Mouse (Mus musculus) hindbrain, embryonic 15.5 days (tissue): ENCODE data around the gene 1700012B09Rik. TPM values are rescaled to one million over a fixed set of nuclear protein-coding genes. Genes with fewer than 3 reads are reported as not detected.

ENCODE experiments used
- ATAC-seq: fragments of 200-750 bp; cut with Nextera tagmentation; 2 replicates; pipeline ENCODE4 v1.8.0; 2017; ENCODE audit warnings: low read depth, moderate number of reproducible peaks, moderate TSS enrichment; ENCODE audit not compliant: low FRiP score
- H3K27ac ChIP-seq: fragments of 300-500 bp; sonication (generic); replicated peaks from 2 replicates; pipeline ENCODE4 v1.5.1; 2015; ENCODE audit warnings: mild to moderate bottlenecking, inconsistent platforms
- H3K27me3 ChIP-seq: fragments of 300-500 bp; sonication (generic); 2 replicates; pipeline ENCODE4 v1.6.1; 2015; ENCODE audit warnings: control low read depth, inconsistent platforms
- H3K36me3 ChIP-seq: fragments of 300-500 bp; sonication (generic); 2 replicates; pipeline ENCODE4 v1.6.1; 2015; ENCODE audit warnings: control low read depth, inconsistent platforms
- H3K4me1 ChIP-seq: fragments of 300-500 bp; sonication (generic); replicated peaks from 2 replicates; pipeline ENCODE4 v1.6.1; 2015; ENCODE audit warnings: control low read depth, inconsistent platforms
- H3K4me2 ChIP-seq: fragments of 300-500 bp; sonication (generic); 2 replicates; pipeline ENCODE4 v1.6.1; 2015; ENCODE audit warnings: moderate library complexity, mild to moderate bottlenecking, inconsistent platforms
- H3K4me3 ChIP-seq: fragments of 300-500 bp; sonication (generic); 2 replicates; pipeline ENCODE4 v1.5.1; 2015; ENCODE audit warnings: mild to moderate bottlenecking, inconsistent platforms
- H3K9ac ChIP-seq: fragments of 300-500 bp; sonication (generic); 2 replicates; pipeline ENCODE4 v1.6.1; 2015; ENCODE audit warnings: inconsistent platforms
- H3K9me3 ChIP-seq: fragments of 300-500 bp; sonication (generic); 2 replicates; pipeline ENCODE4 v1.6.1; 2016; ENCODE audit warnings: control low read depth, inconsistent platforms
- WGBS: fragments of 180-500 bp; shearing (Covaris S2); methylation state at CpG from one replicate; pipeline ENCODE4 v1.1.7; 2015; 5-methylcytosine and 5-hydroxymethylcytosine counted together
- polyA plus RNA-seq: library from polyadenylated mRNA; unstranded; fragments of >200 nt; fragmentation: Nextera tagmentation; extraction: Ambion mirVana; gene quantifications from 2 replicates; pipeline ENCODE4 v1.2.1, GENCODE M21; 2015

1700012B09Rik gene
- polyA plus RNA-seq = 2.7 and 4.2 TPM in 2 replicates

GRCm38 (mm10) chr9:14770803-14771471 is at the start of gene 1700012B09Rik:
TSS of gene 1700012B09Rik (minus strand) at chr9:14771030.
- Histone ChIP-seq H3K27me3 (no peaks in the 10 kb centered on the region), H3K4me2 (peak within 1 kb of the TSS; percentile 42), H3K4me3 (no peak within 1 kb of the TSS), H3K27ac (no peak within 1 kb of the TSS), H3K4me1 (peaks cover 7% of the 10 kb centered on the region), H3K36me3 (no peaks in the 10 kb centered on the region), H3K9me3 (no peaks in the 10 kb centered on the region), H3K9ac (no peak within 1 kb of the TSS)
- WGBS = 16% methylated on average over 23 of the region's 23 CpGs
- ATAC-seq = peak; percentile 73

DNA sequence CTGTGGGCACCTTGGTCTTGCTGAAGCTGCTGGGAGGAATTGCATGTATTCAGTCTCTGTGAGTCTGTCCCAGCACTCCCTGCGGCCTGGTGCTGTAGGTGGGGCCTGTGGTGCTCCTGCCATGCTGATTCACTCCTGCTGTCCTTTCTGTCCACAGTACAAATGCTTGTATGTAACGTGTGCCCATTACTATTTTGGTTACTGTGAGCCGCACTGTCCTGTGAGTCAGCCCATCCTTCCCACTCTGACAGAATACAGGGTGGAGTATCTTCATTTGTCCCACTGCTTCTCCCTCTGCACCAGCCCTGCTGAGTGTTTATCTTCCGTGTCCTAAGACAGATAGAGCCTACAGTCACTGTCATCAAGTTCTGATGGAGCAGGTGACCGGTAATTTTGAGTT is 39.3 kb upstream of the 1700012B09Rik start:
- H3K4me2 ChIP-seq = no peak overlapping the region
- H3K27ac ChIP-seq = no peak overlapping the region
- 96% methylated on average over 5 of the region's 5 CpGs for WGBS
- no peak overlapping the region for H3K9ac ChIP-seq
- ATAC-seq = no peak
- no peaks in the 10 kb centered on the region for H3K4me1 ChIP-seq
- peaks cover 26% of the 10 kb centered on the region for H3K36me3 ChIP-seq
- no peaks in the 10 kb centered on the region for H3K9me3 ChIP-seq
- H3K27me3 ChIP-seq = no peaks in the 10 kb centered on the region
- no peak overlapping the region for H3K4me3 ChIP-seq

DNA sequence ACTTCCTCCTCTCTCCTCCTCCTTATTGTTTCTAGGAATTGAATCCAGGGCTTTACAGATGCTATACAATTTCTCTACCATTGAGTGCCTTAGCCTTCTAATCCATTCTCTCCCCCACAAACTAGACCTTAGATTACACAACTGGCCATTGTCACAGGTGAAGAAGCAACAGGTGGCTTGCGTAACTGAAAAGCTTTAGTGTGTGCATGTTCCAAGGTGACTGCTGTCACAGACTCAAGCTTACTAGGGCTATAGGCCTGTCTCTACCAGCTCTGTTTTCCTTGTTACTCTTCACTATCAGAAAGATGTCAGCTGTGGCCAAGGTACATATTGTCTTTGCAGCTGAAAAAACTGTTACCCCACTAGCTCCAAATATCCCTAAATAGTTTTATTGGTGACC is 36.0 kb upstream of the 1700012B09Rik start:
- Histone ChIP-seq H3K4me3 (no peak overlapping the region), H3K27me3 (no peaks in the 10 kb centered on the region), H3K36me3 (peaks cover 30% of the 10 kb centered on the region), H3K9ac (no peak overlapping the region), H3K27ac (no peak overlapping the region), H3K4me1 (no peaks in the 10 kb centered on the region), H3K4me2 (no peak overlapping the region), H3K9me3 (no peaks in the 10 kb centered on the region)
- WGBS = 97% methylated on average over 1 of the region's 1 CpGs
- no peak for ATAC-seq

GRCm38 (mm10) chr9:14805714-14806113 is 34.9 kb upstream of the 1700012B09Rik start:
- no peaks in the 10 kb centered on the region for H3K4me1 ChIP-seq
- no peaks in the 10 kb centered on the region for H3K9me3 ChIP-seq
- no peak overlapping the region for H3K9ac ChIP-seq
- no peaks in the 10 kb centered on the region for H3K27me3 ChIP-seq
- peaks cover 25% of the 10 kb centered on the region for H3K36me3 ChIP-seq
- no peak overlapping the region for H3K4me3 ChIP-seq
- no peak for ATAC-seq
- no peak overlapping the region for H3K27ac ChIP-seq
- no peak overlapping the region for H3K4me2 ChIP-seq
- WGBS = 94% methylated on average over 2 of the region's 2 CpGs

DNA sequence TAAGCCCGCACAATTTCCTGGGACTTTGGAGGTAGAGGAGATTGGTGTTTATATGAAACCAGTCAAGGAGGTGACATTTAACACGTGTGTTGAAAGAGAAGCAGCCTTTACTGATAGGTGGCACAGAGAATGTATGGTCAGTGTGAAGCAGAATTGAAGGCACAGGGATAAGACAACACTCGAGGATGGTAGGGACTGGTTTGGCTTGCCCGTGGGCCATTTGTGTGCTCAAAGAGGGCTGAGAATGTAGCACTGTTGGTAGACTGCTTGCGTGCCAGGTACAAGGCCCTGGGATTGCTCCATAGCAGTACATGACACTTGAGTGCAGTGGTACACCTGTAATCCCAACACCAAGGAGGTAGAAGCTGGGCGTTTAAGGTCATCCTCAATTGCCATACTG is 16.5 kb upstream of the 1700012B09Rik start:
- Histone ChIP-seq H3K36me3 (peaks cover 42% of the 10 kb centered on the region), H3K4me3 (no peak overlapping the region), H3K9me3 (no peaks in the 10 kb centered on the region), H3K4me2 (no peak overlapping the region), H3K9ac (no peak overlapping the region), H3K4me1 (peaks cover 11% of the 10 kb centered on the region), H3K27ac (no peak overlapping the region), H3K27me3 (no peaks in the 10 kb centered on the region)
- 93% methylated on average over 6 of the region's 6 CpGs for WGBS
- no peak for ATAC-seq

DNA sequence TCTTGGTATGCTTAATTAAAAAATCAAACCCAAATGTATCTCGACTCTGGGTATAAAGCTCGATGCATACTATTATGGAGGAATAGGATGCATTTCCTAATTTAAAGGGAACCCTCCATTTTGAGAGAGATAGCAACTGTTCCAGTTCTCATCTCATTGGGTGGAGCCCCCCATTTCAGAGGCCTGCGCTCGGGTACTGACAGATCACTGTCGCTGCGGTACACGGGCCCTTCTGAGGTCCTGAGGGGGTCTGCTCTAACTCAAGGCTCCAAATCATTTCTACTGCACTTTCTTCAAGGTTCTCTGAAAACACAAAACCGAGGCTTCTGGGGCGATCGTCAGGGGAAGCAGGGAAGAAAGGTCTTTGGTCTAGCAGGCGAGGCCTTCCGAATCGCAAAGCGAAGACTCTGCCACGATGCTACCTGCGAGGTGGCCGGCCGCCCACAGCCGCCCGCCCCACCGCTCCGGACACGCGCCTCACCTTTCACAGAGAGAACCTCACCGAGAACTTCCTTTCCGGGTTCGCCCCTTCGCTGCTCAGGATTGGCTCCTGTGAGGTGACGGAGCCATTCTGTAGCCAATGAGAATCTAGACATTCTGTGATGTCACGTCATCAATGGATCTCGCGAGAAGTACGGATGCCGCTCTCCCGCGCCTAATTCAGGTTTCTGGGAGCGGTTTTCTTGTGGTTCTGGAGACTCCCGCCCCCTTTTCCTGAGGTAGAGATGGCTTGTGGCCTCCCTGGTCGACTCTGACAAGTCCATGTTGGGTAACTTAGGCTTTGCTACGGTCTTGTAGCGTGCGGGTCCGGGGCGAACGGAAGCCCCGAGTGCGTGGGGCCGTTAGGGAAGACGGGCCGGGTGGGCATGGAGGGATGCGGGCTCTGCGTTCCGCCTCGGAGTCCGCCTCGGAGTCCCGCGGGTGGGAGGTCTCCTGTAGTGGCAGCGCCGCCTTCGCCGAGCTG is 13.5 kb upstream of the 1700012B09Rik start, which contains the start of the genes Mre11a and Ankrd49:
Mre11a (plus strand) TSS at position 616 of the 964 bp plus-strand sequence.
Ankrd49 (minus strand) TSS at position 818 of the 964 bp plus-strand sequence.
- peak; percentile 100 for ATAC-seq
- peaks cover 37% of the 10 kb centered on the region for H3K36me3 ChIP-seq
- peak within 1 kb of the TSS; percentile 90 for H3K4me2 ChIP-seq
- peak within 1 kb of the TSS; percentile 97 for H3K27ac ChIP-seq
- H3K4me1 ChIP-seq = peaks cover 11% of the 10 kb centered on the region
- no peaks in the 10 kb centered on the region for H3K27me3 ChIP-seq
- H3K9ac ChIP-seq = peak within 1 kb of the TSS; percentile 84
- H3K4me3 ChIP-seq = peak within 1 kb of the TSS; percentile 76
- under 1% methylated on average over 62 of the region's 62 CpGs for WGBS
- H3K9me3 ChIP-seq = no peaks in the 10 kb centered on the region

- WGBS = 39% methylated on average over 13 of the region's 13 CpGs
- Histone ChIP-seq H3K27me3 (no peaks in the 10 kb centered on the region), H3K4me2 (no peak overlapping the region), H3K4me1 (no peaks in the 10 kb centered on the region), H3K9ac (no peak overlapping the region), H3K4me3 (no peak overlapping the region), H3K27ac (no peak overlapping the region), H3K36me3 (peaks cover 20% of the 10 kb centered on the region), H3K9me3 (no peaks in the 10 kb centered on the region)
- ATAC-seq = no peak
Observed at GRCm38 (mm10) chr9:14778341-14778740, 7.5 kb upstream of the 1700012B09Rik start.

DNA sequence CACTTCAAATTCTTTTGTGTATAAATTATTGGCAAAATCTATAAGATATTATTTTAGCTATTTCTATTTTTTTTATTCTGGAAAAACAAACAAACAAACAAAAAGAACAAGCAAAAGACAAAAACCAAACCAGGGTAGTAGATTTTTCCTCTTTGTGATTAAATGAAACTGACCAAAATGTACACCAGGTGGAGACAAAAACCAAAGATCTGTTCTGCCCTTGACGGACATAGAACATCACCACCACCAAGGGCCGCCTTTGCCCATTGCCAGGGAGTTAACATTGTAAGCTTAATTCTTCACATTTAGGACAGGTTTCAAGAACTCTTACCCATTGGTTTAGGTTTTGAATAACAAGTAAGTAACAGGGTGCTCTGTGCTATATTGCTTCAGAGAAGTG is 3.0 kb upstream of the 1700012B09Rik start:
- no peak overlapping the region for H3K9ac ChIP-seq
- peaks cover 7% of the 10 kb centered on the region for H3K4me1 ChIP-seq

DNA sequence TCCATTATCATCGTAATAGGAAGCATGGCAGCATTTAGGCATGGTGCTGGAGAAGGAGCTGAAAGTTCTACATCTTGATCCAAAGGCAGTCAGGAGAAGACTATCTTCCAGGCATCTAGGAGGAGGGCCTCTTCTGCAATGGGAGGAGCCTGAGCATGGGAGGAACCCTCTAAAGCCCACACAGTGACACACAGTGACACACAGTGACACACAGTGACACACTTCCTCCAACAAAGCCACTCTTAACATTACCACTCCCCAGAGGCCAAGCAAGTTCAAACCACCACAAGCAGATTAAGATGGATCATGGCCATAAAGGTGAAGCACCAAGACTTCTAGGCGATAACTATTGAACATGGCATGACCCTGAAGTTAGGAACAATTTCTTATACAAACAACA is 1.2 kb upstream of the 1700012B09Rik start:
- Histone ChIP-seq H3K9ac (no peak overlapping the region), H3K9me3 (no peaks in the 10 kb centered on the region), H3K4me3 (no peak overlapping the region), H3K27ac (no peak overlapping the region), H3K27me3 (no peaks in the 10 kb centered on the region), H3K4me2 (no peak overlapping the region), H3K36me3 (no peaks in the 10 kb centered on the region), H3K4me1 (peaks cover 7% of the 10 kb centered on the region)
- no peak for ATAC-seq
- 84% methylated on average over 2 of the region's 2 CpGs for WGBS

More for the DNA sequence above, 3.0 kb upstream of the 1700012B09Rik start:
- H3K9me3 ChIP-seq = no peaks in the 10 kb centered on the region
- WGBS = 51% methylated on average over 2 of the region's 2 CpGs
- no peaks in the 10 kb centered on the region for H3K27me3 ChIP-seq
- no peak overlapping the region for H3K4me3 ChIP-seq
- H3K27ac ChIP-seq = no peak overlapping the region
- no peaks in the 10 kb centered on the region for H3K36me3 ChIP-seq
- H3K4me2 ChIP-seq = no peak overlapping the region
- no peak for ATAC-seq

DNA sequence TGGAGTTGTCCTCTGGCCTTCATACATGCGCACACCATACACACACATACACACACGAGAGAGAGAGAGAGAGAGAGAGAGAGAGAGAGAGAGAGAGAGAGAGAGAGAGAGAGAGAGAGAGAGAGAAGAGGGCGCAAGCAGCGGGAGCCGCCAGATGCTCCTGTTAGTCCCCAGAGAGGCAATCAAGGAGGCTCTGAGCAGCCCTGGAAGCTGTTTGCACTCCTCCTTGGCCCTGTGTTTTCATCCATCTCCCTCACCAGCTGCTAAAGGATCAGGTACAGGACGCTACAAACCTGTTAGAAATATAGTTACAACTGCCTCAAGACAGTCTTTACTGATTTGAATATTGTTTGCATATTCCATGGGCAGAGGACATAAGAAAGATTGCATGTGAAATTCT is 1.0 kb downstream of the 1700012B09Rik start:
- Histone ChIP-seq H3K4me2 (no peak overlapping the region), H3K27ac (no peak overlapping the region), H3K4me1 (peaks cover 7% of the 10 kb centered on the region), H3K9ac (no peak overlapping the region), H3K36me3 (no peaks in the 10 kb centered on the region), H3K27me3 (no peaks in the 10 kb centered on the region), H3K9me3 (no peaks in the 10 kb centered on the region), H3K4me3 (no peak overlapping the region)
- 36% methylated on average over 5 of the region's 6 CpGs for WGBS
- no peak for ATAC-seq

- peak; percentile 51; the same call in 1 of the 2 replicates for ATAC-seq
Observed at GRCm38 (mm10) chr9:14764765-14765164, 6.1 kb downstream of the 1700012B09Rik start.

DNA sequence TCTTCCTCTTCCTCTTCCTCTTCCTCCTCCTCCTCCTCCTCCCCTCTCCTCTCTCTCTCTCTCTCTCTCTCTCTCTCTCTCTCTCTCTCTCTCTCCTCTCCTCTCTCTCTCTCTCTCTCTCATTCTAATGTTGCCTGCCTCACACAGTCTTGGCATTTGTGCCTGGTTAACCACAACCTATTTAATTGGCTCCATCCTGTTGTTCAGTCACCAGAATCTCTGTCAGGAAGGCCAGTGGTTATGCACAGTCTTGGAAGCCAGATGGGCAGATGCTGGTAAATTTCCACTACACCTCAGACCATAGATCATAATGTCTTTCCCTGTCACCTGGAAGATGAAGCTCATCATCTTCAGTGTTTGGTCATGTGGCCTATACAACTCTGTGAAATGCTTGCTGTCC is 11.6 kb downstream of the 1700012B09Rik start:
- Histone ChIP-seq H3K27ac (no peak overlapping the region), H3K4me2 (no peak overlapping the region), H3K9ac (no peak overlapping the region), H3K4me1 (no peaks in the 10 kb centered on the region), H3K36me3 (no peaks in the 10 kb centered on the region), H3K27me3 (no peaks in the 10 kb centered on the region), H3K9me3 (no peaks in the 10 kb centered on the region), H3K4me3 (no peak overlapping the region)
- ATAC-seq = no peak

More at GRCm38 (mm10) chr9:14764765-14765164, 6.1 kb downstream of the 1700012B09Rik start:
- no peaks in the 10 kb centered on the region for H3K9me3 ChIP-seq
- H3K27me3 ChIP-seq = no peaks in the 10 kb centered on the region
- H3K27ac ChIP-seq = no peak overlapping the region
- no peak overlapping the region for H3K9ac ChIP-seq
- no peaks in the 10 kb centered on the region for H3K36me3 ChIP-seq
- no peak overlapping the region for H3K4me3 ChIP-seq
- whole genome bisulfite sequencing = 30% methylated on average over 7 of the region's 7 CpGs
- no peaks in the 10 kb centered on the region for H3K4me1 ChIP-seq
- H3K4me2 ChIP-seq = no peak overlapping the region
